Comparison of ENCODE assay signal across 25 mouse cellular contexts in the genomic region with DNA sequence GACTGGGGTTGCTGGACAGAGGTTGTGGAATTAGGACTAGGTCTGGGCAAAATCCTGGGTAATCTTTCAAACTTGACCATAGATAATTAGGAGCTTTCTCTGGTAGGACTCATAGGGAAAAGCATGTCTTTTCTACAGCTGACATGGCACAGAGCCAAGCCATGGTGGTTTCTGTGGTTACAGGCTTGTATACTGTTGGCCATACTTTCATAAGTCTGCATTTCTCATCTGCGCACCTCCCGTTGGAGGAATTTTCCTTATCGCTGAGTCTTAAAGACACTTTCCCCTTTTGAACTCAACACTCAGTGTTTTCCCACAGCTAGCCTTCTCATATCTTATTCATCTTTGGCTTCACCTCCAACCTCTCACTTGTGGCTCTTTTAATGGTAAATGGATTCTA. TPM values are rescaled to one million over a fixed set of nuclear protein-coding genes. Genes with fewer than 3 reads are reported as not detected.
A peak's percentile ranks its signal among the peaks of the same experiment; 100 is the strongest.
DNase-seq lines count a peak whose midpoint lies in the region; ATAC-seq and TF ChIP-seq lines count a peak whose summit lies in the region.
"Had no signal": no experiment of that assay in that cellular context is flagged by ENCODE, and none has a peak within 500 bp of the region (broad histone marks: within the 10 kb centered on the region; RNA-seq: fewer than 3 reads in every experiment).

No protein-coding gene starts in this region.

- no peaks in the 10 kb centered on the region for H3K36me3 ChIP-seq in heart, embryonic 12.5 days
- H3K36me3 ChIP-seq in myocyte (ENCODE audit: control insufficient read depth, insufficient read depth), result no peaks in the 10 kb centered on the region
- H3K36me3 ChIP-seq: intestine, embryonic 15.5 days; neural tube, embryonic 15.5 days; stomach, embryonic 15.5 days had no signal

- WGBS in heart, embryonic 12.5 days, result 87% methylated on average over 3 of the region's 3 CpGs

- H3K4me3 ChIP-seq in heart, embryonic 12.5 days, result no peak overlapping the region
- H3K4me3 ChIP-seq in myocyte, result no peak overlapping the region
- H3K4me3 ChIP-seq: intestine, embryonic 15.5 days; neural tube, embryonic 15.5 days; stomach, embryonic 15.5 days had no signal

- ATAC-seq in heart, embryonic 12.5 days (ENCODE audit: insufficient number of reproducible peaks, low FRiP score), result no peak
- ATAC-seq: forebrain, embryonic 14.5 days; hindbrain, postnatal 0 days; intestine, embryonic 15.5 days; lung, postnatal 0 days had no signal

- peak; percentile 49 for DNase-seq in heart, adult 11 months
- DNase-seq in urinary bladder, postnatal 14 days (ENCODE audit: low spot score), result peak; percentile 37
- no peak for DNase-seq in urinary bladder, postnatal 36 days (ENCODE audit: low spot score in 2 of 2)
- peak; percentile 86 for DNase-seq in MEL-GATA-1-ER (ENCODE audit: extremely low read depth, low read depth)
- no peak for DNase-seq in lung, postnatal 4 days
- no peak for DNase-seq in thymus, postnatal 0 days (ENCODE audit: low spot score)
- DNase-seq: adrenal gland, postnatal 25 days; cerebellum, adult 11-12 months; heart, postnatal 14 days; kidney, adult 2 months; kidney, postnatal 4 days; left cerebral cortex, postnatal 4 days; midbrain, embryonic 14.5 days; retina, postnatal 1 day; right cerebral cortex, postnatal 14 days; thymus, postnatal 14 days had no signal

- H3K4me2 ChIP-seq in heart, embryonic 12.5 days, result no peak overlapping the region
- no peak overlapping the region for H3K4me2 ChIP-seq in myocyte (ENCODE audit: low read depth)
- H3K4me2 ChIP-seq: intestine, embryonic 15.5 days; neural tube, embryonic 15.5 days; stomach, embryonic 15.5 days had no signal

- peaks cover 10% of the 10 kb centered on the region for H3K9me3 ChIP-seq in heart, embryonic 12.5 days (replicated peaks)
- H3K9me3 ChIP-seq: intestine, embryonic 15.5 days; neural tube, embryonic 15.5 days; stomach, embryonic 15.5 days had no signal

- no peak for TF ChIP-seq POLR2A in myocyte (IDR thresholded peaks at IDR 0.05; ENCODE audit: insufficient read length, low read depth)

- no peak overlapping the region for H3K9ac ChIP-seq in heart, embryonic 12.5 days
- H3K9ac ChIP-seq: intestine, embryonic 15.5 days; neural tube, embryonic 15.5 days; stomach, embryonic 15.5 days had no signal

- H3ac ChIP-seq in myocyte (ENCODE audit: control insufficient read depth, insufficient read length), result no peak overlapping the region

- no peaks in the 10 kb centered on the region for H3K27me3 ChIP-seq in heart, embryonic 12.5 days (replicated peaks)
- no peaks in the 10 kb centered on the region for H3K27me3 ChIP-seq in myocyte (ENCODE audit: control insufficient read depth, insufficient read depth, insufficient read length)
- H3K27me3 ChIP-seq: intestine, embryonic 15.5 days; neural tube, embryonic 15.5 days; stomach, embryonic 15.5 days had no signal

- no peak overlapping the region for H3K27ac ChIP-seq in heart, embryonic 12.5 days (ENCODE audit: poor library complexity, severe bottlenecking)
- H3K27ac ChIP-seq: hindbrain, postnatal 0 days; intestine, embryonic 15.5 days; kidney, postnatal 0 days; neural tube, embryonic 15.5 days; stomach, embryonic 15.5 days had no signal

- H3K79me2 ChIP-seq in myocyte (ENCODE audit: control insufficient read depth, insufficient read depth), result no peaks in the 10 kb centered on the region

- no peaks in the 10 kb centered on the region for H3K4me1 ChIP-seq in heart, embryonic 12.5 days (replicated peaks)
- H3K4me1 ChIP-seq: intestine, embryonic 15.5 days; neural tube, embryonic 15.5 days; stomach, embryonic 15.5 days had no signal

TF ChIP-seq in myocyte, 11 proteins besides CTCF, POLR2A, EP300 and RAD21:
- TF ChIP-seq MAX (IDR thresholded peaks at IDR 0.05; ENCODE audit: low read depth) (no peak), CEBPB (IDR thresholded peaks at IDR 0.05; ENCODE audit: insufficient read depth, poor library complexity, severe bottlenecking) (0 out of 2 replicates have a peak, but pooled peaks have one; percentile 31)

RNA-seq across cellular contexts. Expression of a gene that starts 24.6 kb away (rescaled TPM):
- polyA plus RNA-seq in heart, embryonic 12.5 days (2016; fragmentation: Nextera tagmentation; extraction: Ambion mirVana), result 5.3 and 5.5 TPM in 2 replicates
- 1.4 TPM for polyA plus RNA-seq in myocyte (2012; fragmentation: generic; extraction: Trizol)
- polyA plus RNA-seq in thymus, postnatal 0 days (2015; fragmentation: Nextera tagmentation; extraction: Ambion mirVana), result 2.3 TPM in 2 replicates

Comparison
In these comparisons a context has a peak if more than half of its experiments do, and no peak if none do; other contexts are left out.
1. DNase-seq: peak in heart, adult 11 months (single experiment), urinary bladder, postnatal 14 days (single experiment) and MEL-GATA-1-ER (single experiment); none in urinary bladder, postnatal 36 days (0 of 2), lung, postnatal 4 days (0 of 2) and thymus, postnatal 0 days (single experiment).